Mouse (Mus musculus) thymus, postnatal 4 days (tissue): ENCODE results near the gene Il1a.

Source experiments
- DNase-seq: peaks from one replicate; pipeline ENCODE4 v3.0.0; 2021

The Il1a gene

DNA sequence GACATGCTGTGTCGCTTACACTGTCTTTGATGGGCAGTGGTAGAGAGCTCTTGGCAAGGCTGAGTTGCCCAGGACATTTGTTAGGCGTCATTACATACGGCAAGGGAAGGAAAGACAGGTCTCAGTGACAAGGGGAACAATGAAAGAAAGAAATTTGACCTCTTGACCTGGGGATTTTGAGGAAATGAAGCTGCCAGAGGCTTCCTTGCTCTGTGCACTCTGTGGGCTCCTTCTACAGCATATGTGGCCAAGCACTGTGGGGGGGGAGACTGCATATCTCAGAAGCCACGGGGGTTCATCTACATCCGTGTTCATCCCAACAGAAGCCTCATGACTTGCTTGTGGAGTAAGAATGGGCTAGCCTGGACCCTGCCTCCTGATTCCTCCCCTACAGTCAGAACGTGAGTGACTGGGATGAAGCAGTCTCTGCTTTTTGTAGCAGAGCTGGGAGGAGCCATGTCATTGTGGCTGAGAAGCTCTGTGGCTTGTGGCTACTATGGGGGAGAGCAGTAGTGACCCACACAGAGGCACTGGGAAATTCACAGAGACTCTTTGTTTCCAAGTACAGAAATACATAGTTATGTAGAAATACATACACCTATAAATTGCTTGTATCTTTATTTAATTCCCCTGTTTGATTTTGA, 48.5 kb downstream of the Il1a start:
- DNase-seq = no peak

DNA sequence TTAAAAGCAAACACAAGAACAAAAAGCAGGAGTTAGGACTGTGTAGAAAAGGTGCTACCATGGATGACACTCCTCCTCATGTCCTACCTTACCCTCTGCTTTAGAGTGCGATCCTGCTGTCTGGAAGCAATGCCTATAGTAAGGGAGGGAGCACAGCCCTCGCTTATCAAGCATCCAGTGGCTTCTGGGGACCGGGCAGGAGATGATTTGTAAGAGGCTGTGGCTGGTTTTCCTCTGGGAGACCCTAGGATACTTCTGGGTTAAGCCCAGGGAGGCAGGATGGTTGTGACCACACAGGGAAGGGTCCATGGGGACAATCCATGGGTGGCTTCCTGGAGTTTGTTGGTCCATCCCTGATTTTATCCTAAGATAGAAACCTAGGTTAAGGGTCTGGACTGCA, 49.1 kb downstream of the Il1a start:
- no peak for DNase-seq

DNA sequence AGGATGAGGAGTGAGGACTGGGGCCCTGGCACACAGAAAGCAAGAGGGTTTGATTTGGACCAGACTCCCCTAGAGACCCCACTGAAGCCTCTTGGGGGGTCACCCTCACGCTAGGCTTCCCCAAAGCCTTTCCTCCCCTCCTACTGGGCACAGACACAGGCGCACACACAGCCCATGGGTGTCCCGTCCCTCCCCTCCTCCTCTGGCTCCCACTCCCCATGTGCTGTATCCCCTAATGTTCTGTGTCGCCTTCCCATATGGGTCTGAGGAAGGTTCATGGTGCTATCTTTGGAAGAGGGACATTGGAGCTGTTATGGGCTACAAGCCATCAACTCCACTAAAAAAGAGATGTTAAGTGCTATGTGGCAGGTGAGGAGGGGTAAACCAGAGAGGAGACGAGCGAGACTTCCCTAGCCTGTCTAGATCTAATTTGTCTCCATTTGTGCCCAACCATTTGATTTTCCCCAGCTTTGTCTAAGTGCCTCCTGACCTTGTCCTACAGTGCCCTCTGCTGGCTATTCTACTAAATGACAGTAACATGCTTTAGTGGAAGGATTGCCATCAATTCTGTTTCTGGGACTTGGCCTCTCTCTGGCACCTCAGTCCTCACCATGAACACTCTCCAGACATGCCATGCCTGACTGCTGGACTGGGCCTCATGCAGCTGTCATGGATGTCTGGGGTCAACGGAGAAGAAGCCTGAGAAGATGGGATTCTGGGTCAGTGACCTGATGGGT, 51.1 kb downstream of the Il1a start:
- peak; percentile 63 for DNase-seq

DNA sequence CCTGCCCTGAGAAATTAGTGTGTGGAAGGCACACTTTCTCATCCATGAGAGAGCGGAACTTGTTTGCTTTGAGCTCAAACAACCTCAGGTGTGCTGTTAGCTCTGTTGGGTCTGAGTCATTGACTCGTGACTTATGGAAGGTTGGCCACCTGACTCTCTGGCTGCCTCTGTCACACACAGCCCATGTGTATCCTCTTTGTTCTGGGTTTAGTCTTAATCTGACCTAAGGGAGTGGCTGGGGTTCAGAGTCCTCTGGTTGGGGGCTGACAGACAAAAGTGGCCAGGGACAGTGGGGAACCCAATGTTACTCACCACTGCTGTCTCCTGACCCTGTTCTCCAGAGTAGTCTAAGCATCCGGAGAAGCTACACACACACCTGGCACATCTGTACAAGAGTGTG, 51.7 kb downstream of the Il1a start:
- no peak for DNase-seq

DNA sequence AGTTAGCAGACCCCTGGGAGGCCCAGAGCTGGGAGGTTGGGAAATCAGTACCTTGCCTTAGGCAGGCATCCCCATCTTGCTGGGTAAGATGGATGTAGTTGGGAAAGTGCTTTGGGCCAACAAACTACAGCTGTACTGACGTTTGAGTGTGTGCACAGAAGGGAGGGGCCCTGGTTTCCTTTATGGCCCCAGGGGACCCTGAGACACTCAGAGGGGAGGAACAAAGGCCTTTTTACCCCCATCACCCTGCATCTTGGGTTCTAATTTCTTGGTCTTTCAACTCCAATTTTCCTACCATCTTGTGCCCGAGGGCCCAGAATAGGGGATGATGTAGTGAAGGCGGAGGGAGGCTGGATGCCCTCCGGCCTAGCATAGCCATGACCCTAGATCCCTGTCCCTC, 53.8 kb downstream of the Il1a start:
- DNase-seq = no peak

DNA sequence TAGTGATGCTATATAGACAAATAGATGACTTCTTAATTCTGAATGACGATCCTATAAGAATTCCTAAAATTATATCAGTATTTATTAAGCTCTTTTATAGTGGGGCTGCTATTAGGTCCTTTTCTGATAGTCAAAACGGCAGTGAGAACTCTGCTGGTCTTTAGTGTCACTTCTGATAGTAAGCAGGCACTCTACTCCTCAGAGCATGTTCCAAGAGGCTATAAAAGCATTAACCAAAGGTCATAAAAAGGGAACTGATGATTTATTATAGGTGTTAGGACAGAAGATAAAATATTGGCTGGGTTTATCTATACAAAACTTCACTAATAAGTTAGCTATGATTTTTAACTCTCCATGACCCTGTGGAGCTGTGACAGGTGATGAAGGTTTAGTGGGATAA, 55.7 kb downstream of the Il1a start:
- no peak for DNase-seq

DNA sequence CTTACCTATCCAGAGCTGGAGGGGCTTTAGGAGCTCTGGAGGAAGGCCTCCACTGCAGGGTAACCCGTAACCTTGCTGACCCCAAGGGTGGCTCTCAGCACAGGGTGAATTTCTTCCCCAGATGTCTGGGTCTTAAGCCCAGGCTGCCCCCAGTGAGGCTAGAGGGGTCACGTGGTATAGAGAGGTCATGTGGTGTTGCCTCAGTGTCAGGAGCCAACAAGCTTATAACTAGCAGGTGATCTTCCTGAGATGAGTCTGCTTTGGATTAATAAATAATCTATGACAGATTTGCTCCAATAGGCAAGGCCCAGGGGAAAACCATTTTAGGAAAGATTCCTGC, 56.2 kb downstream of the Il1a start:
- no peak for DNase-seq

DNA sequence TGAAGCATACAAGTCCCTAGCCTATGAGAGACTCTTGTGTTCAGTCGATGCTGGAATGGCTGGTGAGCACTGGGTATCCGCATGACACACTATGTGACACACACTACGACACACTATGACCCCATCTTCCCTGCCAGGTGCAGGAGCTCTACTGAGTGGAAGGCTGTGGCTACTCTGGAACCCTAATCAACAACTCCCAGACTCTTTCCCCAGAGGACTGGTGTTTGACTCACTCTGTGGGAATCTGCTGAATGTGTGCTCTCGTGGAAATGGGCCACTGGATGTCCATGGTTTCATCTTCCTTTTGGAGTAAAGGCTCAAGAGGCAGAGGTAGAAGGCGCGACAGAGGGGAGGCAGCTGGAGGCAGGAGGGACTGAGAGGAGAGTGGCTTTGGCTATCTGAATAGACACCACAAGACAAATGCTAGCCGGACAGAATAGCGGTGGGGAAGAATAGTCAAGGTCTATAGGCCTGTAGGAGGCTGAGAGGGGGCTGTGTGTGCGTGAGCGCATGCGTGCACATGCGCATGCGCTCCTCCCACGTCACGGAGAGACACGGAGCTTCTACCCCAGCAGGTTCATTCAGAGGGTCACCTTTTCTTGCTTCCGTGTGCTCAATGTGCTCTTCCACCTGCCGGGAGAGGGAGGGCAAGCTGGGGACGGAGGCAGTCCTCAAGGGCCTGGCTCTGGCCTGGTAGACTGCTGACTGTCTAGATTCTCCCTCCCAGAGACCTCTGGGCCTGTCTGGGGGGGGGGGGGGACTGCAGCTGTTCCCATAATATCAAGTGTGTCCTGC, 56.7 kb downstream of the Il1a start:
- DNase-seq = no peak
